Mouse (Mus musculus) kidney, postnatal 4 days (tissue): ENCODE measurements at regions not wholly inside any gene's neighbourhood (a gene's known extent, or its start where the extent isn't known, plus 50 kb on each side); places are given as distances from the start of the nearest gene placed in this dataset.

ENCODE experiments used
- DNase-seq, 2 experiments: peaks; one replicate each; pipeline ENCODE4 v3.0.0; 2021; ENCODE audit warnings: mixed read lengths in 2 of 2

- DNase-seq: no peak
Observed at GRCm38 (mm10) chr3:61466641-61467040, 100.9 kb upstream of the B430305J03Rik start.

DNA sequence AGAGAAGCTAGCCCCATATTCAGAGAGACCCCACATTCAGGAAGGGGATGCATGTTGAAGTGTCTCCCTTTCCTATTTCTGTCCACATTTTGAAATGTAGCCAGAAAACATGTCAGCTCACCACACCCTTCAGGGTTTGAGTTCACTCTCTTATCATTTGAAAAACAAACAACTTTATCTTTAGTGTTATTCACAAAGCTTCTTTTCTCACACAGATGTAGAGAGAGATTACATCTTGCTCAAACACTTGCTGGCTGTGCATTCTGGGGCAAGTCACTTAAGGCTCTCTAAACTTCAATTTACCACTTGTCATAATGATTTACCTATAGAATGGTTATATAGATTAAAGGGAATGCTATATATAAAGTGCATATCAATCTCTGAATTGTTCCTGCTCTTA, 94.3 kb upstream of the B430305J03Rik start:
- DNase-seq: no peak

DNA sequence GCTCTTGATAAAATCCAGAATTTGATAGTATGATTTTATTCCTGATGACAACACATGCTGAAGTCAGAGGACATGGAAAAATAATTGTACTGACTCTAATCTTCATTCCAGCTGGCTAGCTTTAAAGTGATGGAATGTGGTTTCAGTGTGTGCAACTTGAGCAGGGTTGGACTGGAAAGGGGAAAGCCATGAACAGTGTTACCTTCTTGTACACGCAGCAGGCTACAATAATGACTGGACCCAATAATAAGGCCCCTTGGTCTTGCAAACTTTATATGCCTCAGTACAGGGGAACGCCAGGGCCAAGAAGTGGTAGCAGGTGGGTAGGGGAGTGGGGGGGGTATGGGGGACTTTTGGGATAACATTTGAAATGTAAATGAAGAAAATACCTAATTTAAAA, 90.8 kb upstream of the B430305J03Rik start:
- DNase-seq: no peak

GRCm38 (mm10) chr3:61442000-61442739, 76.4 kb upstream of the B430305J03Rik start:
- no peak for DNase-seq

DNA sequence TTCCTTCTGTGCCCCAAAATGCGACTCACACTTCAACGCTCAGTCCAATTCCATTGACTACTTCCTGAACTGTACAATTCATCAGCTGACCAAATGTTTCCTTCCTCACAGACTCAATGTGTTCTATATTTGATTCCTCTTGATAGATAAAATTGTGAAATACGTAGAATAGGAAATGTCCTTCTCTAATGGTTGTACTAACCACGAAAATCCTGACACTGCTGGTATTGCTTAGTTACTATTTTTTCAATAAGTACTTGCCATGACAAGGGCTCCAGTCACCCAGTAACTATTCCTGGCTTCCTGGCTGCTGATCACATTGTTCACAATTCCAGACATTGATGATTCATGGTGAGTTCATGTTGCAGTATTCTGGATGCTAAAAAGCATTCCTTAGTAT, 75.7 kb upstream of the B430305J03Rik start:
- no peak for DNase-seq

GRCm38 (mm10) chr3:61428713-61429112, 63.0 kb upstream of the B430305J03Rik start:
- no peak for DNase-seq

- DNase-seq: peak; percentile 3 to 8
Observed at GRCm38 (mm10) chr3:61423945-61424344, 58.2 kb upstream of the B430305J03Rik start.

GRCm38 (mm10) chr3:61419706-61420105, 54.0 kb upstream of the B430305J03Rik start:
- DNase-seq: no peak

DNA sequence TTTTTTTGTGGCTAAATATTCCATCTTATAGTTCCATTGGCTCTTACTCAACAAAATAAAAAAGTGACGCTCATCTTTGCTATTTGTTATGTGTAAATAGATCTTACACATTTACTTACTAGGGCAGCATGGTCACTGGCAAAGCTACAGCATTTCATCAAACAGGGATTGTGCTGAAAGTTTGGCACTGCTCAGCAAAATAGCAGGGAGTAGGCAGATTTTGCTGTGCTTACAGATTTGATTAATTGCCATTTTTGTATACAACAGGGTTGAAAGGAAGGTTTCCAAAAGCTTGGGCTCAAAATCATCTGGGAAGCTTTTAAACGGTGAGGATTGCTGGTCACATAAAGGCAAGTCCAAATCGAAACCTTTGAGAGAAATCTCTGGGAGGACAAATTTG, 52.3 kb upstream of the B430305J03Rik start:
- no peak for DNase-seq
